In genomic region chr8:70540507-70541071, GRCm38 (mm10) we compare ENCODE assay signal across 8 mouse cellular contexts. TPM values are rescaled to one million over a fixed set of nuclear protein-coding genes. Genes with fewer than 3 reads are reported as not detected.
DNase-seq lines count a peak whose midpoint lies in the region; ATAC-seq and TF ChIP-seq lines count a peak whose summit lies in the region.

No protein-coding gene starts in this region.

- H3K36me3 ChIP-seq in lung, embryonic 14.5 days (ENCODE audit: insufficient read depth): peaks cover 20% of the 10 kb centered on the region
- H3K36me3 ChIP-seq in forebrain, embryonic 13.5 days (ENCODE audit: poor library complexity, severe bottlenecking): peaks cover 16% of the 10 kb centered on the region
- H3K36me3 ChIP-seq in midbrain, embryonic 15.5 days (replicated peaks): peaks cover 10% of the 10 kb centered on the region; the same call in 1 of the 2 replicates

- peak overlapping the region; percentile 79 for H3K4me3 ChIP-seq in lung, embryonic 14.5 days (ENCODE audit: low read depth, low read length)
- H3K4me3 ChIP-seq in forebrain, embryonic 13.5 days: peak overlapping the region; percentile 81
- H3K4me3 ChIP-seq in midbrain, embryonic 15.5 days: peak overlapping the region; percentile 77

- H3K4me2 ChIP-seq in lung, embryonic 14.5 days: peak overlapping the region; percentile 97
- H3K4me2 ChIP-seq in forebrain, embryonic 13.5 days: peak overlapping the region; percentile 97
- H3K4me2 ChIP-seq in midbrain, embryonic 15.5 days: peak overlapping the region; percentile 82

- H3K4me1 ChIP-seq in lung, embryonic 14.5 days (ENCODE audit: insufficient read depth): peaks cover 15% of the 10 kb centered on the region
- H3K4me1 ChIP-seq in forebrain, embryonic 13.5 days: peaks cover 33% of the 10 kb centered on the region
- H3K4me1 ChIP-seq in midbrain, embryonic 15.5 days: peaks cover 48% of the 10 kb centered on the region

- DNase-seq in lung, embryonic 14.5 days: peak; percentile 21
- no peak for DNase-seq in lung, postnatal 25 days (ENCODE audit: low spot score)
- peak; percentile 62 for DNase-seq in kidney, adult 9 months
- DNase-seq in right cerebral cortex, postnatal 14 days: no peak
- no peak for DNase-seq in ovary, postnatal 10 days (ENCODE audit: low spot score)
- no peak for DNase-seq in spleen, adult 18-20 months

- no peak for TF ChIP-seq CTCF in lung, embryonic 14.5 days (IDR thresholded peaks at IDR 0.05; ENCODE audit: low read depth)

- H3K9me3 ChIP-seq in lung, embryonic 14.5 days (ENCODE audit: low read depth, low read length): no peaks in the 10 kb centered on the region
- no peaks in the 10 kb centered on the region for H3K9me3 ChIP-seq in forebrain, embryonic 13.5 days (replicated peaks)
- H3K9me3 ChIP-seq in midbrain, embryonic 15.5 days: no peaks in the 10 kb centered on the region

- peak overlapping the region; percentile 80 for H3K9ac ChIP-seq in lung, embryonic 14.5 days
- H3K9ac ChIP-seq in forebrain, embryonic 13.5 days: peak overlapping the region; percentile 91
- H3K9ac ChIP-seq in midbrain, embryonic 15.5 days: peak overlapping the region; percentile 68

- WGBS in lung, embryonic 14.5 days: 38% methylated on average over 7 of the region's 7 CpGs
- 52% methylated on average over 7 of the region's 7 CpGs for WGBS in forebrain, embryonic 13.5 days
- 56% methylated on average over 7 of the region's 7 CpGs for WGBS in midbrain, embryonic 15.5 days

- H3K27ac ChIP-seq in lung, embryonic 14.5 days (ENCODE audit: low read depth): no peak overlapping the region; the same call in 1 of the 2 replicates
- H3K27ac ChIP-seq in forebrain, embryonic 13.5 days: no peak overlapping the region
- H3K27ac ChIP-seq in midbrain, embryonic 15.5 days: no peak overlapping the region

- H3K27me3 ChIP-seq in lung, embryonic 14.5 days (ENCODE audit: insufficient read depth, low read length): no peaks in the 10 kb centered on the region
- H3K27me3 ChIP-seq in forebrain, embryonic 13.5 days: no peaks in the 10 kb centered on the region
- H3K27me3 ChIP-seq in midbrain, embryonic 15.5 days (replicated peaks): no peaks in the 10 kb centered on the region

- ATAC-seq in lung, embryonic 14.5 days (ENCODE audit: insufficient read depth): no peak
- ATAC-seq in forebrain, embryonic 13.5 days: no peak
- ATAC-seq in midbrain, embryonic 15.5 days (replicated peaks): no peak

RNA-seq across cellular contexts. Expression of gene Ell, which starts 1.3 kb away (rescaled TPM):
- 18.5 and 20.0 TPM in 2 replicates for polyA plus RNA-seq in lung, embryonic 14.5 days (2014; fragmentation: Nextera tagmentation; extraction: Ambion mirVana)
- polyA plus RNA-seq in forebrain, embryonic 13.5 days (2015; fragmentation: Nextera tagmentation; extraction: Ambion mirVana): 16.5 and 16.6 TPM in 2 replicates
- 18.6 and 19.9 TPM in 2 replicates for polyA plus RNA-seq in midbrain, embryonic 15.5 days (2015; fragmentation: Nextera tagmentation; extraction: Ambion mirVana)

RNA-seq across cellular contexts. Expression of gene Kxd1, which starts 12.8 kb away (rescaled TPM):
- polyA plus RNA-seq in lung, embryonic 14.5 days (2014; fragmentation: Nextera tagmentation; extraction: Ambion mirVana): 56.3 and 59.0 TPM in 2 replicates
- polyA plus RNA-seq in forebrain, embryonic 13.5 days (2015; fragmentation: Nextera tagmentation; extraction: Ambion mirVana): 52.5 and 53.6 TPM in 2 replicates
- 46.4 and 51.7 TPM in 2 replicates for polyA plus RNA-seq in midbrain, embryonic 15.5 days (2015; fragmentation: Nextera tagmentation; extraction: Ambion mirVana)

RNA-seq across cellular contexts. Expression of gene Fkbp8, which starts 13.1 kb away (rescaled TPM):
- 239 and 245 TPM in 2 replicates for polyA plus RNA-seq in lung, embryonic 14.5 days (2014; fragmentation: Nextera tagmentation; extraction: Ambion mirVana)
- 357 and 385 TPM in 2 replicates for polyA plus RNA-seq in forebrain, embryonic 13.5 days (2015; fragmentation: Nextera tagmentation; extraction: Ambion mirVana)
- polyA plus RNA-seq in midbrain, embryonic 15.5 days (2015; fragmentation: Nextera tagmentation; extraction: Ambion mirVana): 450 and 462 TPM in 2 replicates

RNA-seq across cellular contexts. Expression of gene Uba52, which starts 30.0 kb away (rescaled TPM):
- polyA plus RNA-seq in lung, embryonic 14.5 days (2014; fragmentation: Nextera tagmentation; extraction: Ambion mirVana): 964 and 1,036 TPM in 2 replicates
- 812 and 920 TPM in 2 replicates for polyA plus RNA-seq in forebrain, embryonic 13.5 days (2015; fragmentation: Nextera tagmentation; extraction: Ambion mirVana)
- polyA plus RNA-seq in midbrain, embryonic 15.5 days (2015; fragmentation: Nextera tagmentation; extraction: Ambion mirVana): 587 and 620 TPM in 2 replicates

RNA-seq across cellular contexts. Expression of gene Rex1bd, which starts 34.0 kb away (rescaled TPM):
- polyA plus RNA-seq in lung, embryonic 14.5 days (2014; fragmentation: Nextera tagmentation; extraction: Ambion mirVana): 113 and 126 TPM in 2 replicates
- polyA plus RNA-seq in forebrain, embryonic 13.5 days (2015; fragmentation: Nextera tagmentation; extraction: Ambion mirVana): 150 and 154 TPM in 2 replicates
- polyA plus RNA-seq in midbrain, embryonic 15.5 days (2015; fragmentation: Nextera tagmentation; extraction: Ambion mirVana): 164 and 169 TPM in 2 replicates

Comparison
In these comparisons a context has a peak if more than half of its experiments do, and no peak if none do; other contexts are left out.
1. DNase-seq: peak in lung, embryonic 14.5 days (single experiment) and kidney, adult 9 months (single experiment); none in lung, postnatal 25 days (single experiment), right cerebral cortex, postnatal 14 days (single experiment), ovary, postnatal 10 days (single experiment) and spleen, adult 18-20 months (0 of 2).
2. Peak in every context shown above with its lines, with median percentiles within 50 percentile points of each other: H3K4me2 ChIP-seq, H3K4me3 ChIP-seq and H3K9ac ChIP-seq.